Mouse (Mus musculus): Measurements from ENCODE around the gene Abca13.

DNA sequence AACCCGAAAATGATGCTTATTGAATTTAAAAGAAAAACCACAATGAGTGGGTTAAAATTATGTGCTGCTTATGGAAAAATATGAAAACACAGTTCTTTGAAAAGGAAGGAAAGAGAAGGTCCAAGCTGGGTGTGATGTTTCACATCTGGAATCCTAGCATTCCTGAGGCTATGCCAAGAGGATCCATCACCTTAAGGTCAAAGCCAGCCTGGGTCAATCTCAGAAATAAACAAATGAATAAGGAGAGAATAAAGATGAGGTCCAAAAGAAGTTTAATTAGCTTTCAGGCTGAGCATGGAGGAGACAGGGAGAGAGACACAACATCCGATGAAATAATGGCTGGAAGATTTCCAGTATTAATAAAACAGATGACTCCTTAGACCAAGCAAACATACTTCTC lies 405.6 kb downstream of the Abca13 start:
- TF ChIP-seq CTCF (conservative IDR thresholded peaks at IDR 0.05; ENCODE audit: low read length) (no peak), POU5F1 (IDR thresholded peaks at IDR 0.05; ENCODE audit: borderline replicate concordance, low read length) (no peak)

Data from E14TG2a.4 (cell line).